Mouse (Mus musculus) heart, adult 11 months (tissue): ENCODE measurements around the gene Ankrd34a.

Source experiments
- DNase-seq: peaks from one replicate; pipeline ENCODE4 v3.0.0; 2022

Ankrd34a gene

GRCm38 (mm10) chr3:96596228-96596707, at the start of gene Ankrd34a:
TSS of gene Ankrd34a (plus strand) at chr3:96596636.
- peak; percentile 97 for DNase-seq

GRCm38 (mm10) chr3:96546880-96547279, 49.6 kb upstream of the Ankrd34a start:
- no peak for DNase-seq

- DNase-seq = peak; percentile 91
Measured at GRCm38 (mm10) chr3:96547389-96547960, 49.0 kb upstream of the Ankrd34a start.

DNA sequence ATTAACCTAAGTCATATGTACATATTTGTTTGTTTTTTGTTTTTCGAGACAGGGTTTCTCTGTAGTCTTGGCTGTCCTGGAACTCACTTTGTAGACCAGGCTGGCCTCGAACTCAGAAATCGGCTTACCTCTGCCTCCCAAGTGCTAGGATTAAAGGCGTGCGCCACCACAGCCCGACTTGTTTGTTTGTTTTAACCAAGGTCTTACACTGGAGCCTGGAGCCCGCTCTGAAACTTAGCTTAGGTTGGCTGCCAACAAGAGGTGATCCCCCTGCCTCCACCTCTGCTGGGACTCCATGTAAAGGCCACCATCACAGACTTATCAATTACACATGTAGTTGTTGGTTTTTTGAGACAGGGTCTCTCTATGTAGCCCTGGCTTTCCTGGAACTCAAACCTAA, 47.6 kb upstream of the Ankrd34a start:
- DNase-seq = peak; percentile 91

DNA sequence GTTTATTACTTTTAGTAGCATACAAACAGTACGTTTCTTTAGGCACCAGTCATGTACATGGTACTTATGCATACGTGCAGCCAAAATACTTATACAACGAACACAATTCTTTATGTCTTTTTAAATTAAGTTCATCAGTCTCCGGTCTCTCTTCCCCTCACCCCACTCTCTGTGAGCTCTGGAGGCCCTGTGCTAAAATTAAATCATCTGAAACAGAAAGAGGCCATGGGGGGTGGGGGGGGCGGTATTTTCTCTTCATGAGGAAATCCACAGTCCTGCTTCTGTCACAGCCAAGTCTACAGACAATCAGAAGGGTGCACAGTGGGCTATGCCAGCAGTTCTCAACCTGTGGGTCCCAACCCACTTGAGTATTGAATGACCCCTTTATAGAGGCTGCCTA, 47.1 kb upstream of the Ankrd34a start:
- DNase-seq = no peak

- peak; percentile 95 for DNase-seq
Measured at GRCm38 (mm10) chr3:96551203-96551602, 45.2 kb upstream of the Ankrd34a start.

- peak; percentile 95 for DNase-seq
Measured at GRCm38 (mm10) chr3:96551890-96552289, 44.5 kb upstream of the Ankrd34a start.

GRCm38 (mm10) chr3:96553601-96554000, 42.8 kb upstream of the Ankrd34a start:
- peak; percentile 94 for DNase-seq

DNA sequence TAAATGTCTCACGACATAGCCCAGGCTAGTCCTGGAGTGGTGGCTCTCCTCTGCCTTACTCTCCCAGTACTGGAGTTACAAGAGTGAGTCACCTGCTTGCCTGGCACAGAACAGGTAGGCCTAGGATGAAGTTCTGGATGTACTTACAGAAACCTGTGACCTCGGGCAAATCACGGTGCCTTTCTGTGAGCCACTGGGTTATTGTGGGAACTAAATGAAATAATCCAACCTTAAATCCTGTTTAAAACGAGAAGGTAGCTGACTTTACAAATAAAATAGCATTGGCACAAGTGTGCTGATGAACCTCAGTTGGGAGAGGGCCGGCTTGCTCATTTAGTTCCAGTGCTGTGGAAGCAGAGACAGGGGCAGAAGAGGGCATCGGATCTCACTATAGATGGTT, 42.2 kb upstream of the Ankrd34a start:
- peak; percentile 92 for DNase-seq

GRCm38 (mm10) chr3:96555041-96555596, 41.3 kb upstream of the Ankrd34a start:
- DNase-seq = peak; percentile 99

DNA sequence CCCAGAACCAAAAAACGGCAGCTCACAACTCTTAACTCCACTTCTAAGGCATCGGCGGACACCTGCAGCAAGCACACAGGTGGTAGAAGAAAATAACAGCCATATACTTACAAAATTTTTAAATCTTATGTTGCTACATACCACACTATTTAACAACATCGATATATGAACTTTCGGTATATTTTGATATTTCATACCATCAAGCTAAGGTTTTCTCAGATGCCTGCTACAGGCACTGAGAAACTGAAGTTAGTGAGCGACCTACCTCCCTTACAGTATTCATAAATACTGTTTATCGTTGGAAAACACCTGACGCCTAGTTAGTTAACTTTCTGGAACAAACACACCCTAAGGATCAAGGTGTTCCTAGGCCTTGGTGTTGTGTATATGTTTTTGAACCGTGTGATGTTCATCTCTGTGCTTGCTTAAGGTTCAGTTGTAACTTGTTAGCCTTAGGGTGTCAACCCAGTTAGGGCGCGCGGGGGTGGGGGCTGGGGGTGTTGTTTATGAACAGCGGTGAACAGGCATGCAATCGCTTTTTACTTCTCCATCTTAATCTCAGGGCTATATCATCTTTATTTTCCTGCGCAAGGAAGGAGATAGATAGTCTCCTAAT, 40.3 kb upstream of the Ankrd34a start:
- DNase-seq = peak; percentile 80

DNA sequence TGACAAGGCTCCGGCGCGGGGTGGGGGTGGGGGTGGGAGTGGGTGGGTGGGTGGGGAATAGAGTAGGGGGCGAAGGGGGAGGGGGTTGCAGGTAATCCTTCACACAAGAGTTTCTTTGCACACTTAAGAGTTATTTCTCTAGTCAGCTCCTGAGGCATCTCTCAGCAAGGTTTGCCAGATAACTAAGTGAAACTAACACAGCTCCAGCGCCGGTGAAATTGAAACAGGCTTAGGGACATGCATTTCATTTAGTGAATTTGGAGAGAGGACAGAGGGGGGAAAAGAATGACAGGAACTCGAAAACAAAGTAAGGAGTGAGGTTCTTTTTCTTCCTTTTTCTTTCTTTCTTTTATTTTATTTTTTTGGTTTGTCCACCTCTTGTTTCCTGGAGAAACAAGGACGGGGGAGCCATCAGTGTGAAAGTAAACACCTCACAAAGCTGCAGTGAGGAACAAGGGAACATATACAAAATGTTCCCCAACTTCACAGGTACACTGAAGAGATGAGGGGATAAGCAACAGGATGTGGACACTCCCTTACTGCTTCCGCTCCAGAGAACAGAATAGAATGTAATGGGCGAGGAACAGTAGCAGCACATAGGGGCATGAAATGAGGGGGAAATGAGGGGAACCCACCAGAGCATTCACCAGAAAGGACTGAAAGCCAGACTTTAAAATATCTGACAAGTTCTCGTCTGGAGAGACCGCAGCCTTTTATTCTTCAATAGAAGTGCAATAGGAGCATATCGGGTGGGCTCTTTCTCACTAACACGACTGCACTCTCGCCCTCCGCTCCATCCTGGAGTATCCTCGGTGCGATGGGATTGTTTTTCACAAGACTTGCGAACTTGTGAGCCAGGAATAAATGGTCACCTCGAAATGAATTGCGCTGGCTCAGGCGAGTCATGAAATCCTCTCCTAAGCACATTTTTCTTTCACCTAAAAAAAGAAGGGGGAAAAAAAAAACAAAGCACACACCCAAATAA, 39.5 kb upstream of the Ankrd34a start:
- DNase-seq = peak; percentile 96

GRCm38 (mm10) chr3:96557694-96558093, 38.7 kb upstream of the Ankrd34a start, which contains the start of gene Txnip:
TSS of gene Txnip (plus strand) at chr3:96557957.
- peak; percentile 100 for DNase-seq

DNA sequence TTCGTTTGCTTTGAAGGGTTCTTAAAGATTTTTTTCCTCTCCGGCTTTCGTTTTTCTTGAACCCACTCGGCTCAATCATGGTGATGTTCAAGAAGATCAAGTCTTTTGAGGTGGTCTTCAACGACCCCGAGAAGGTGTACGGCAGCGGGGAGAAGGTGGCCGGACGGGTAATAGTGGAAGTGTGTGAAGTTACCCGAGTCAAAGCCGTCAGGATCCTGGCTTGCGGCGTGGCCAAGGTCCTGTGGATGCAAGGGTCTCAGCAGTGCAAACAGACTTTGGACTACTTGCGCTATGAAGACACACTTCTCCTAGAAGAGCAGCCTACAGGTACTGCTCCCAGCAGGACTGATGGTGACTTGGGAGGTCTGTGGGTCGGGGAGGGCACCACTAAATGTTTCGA, 38.3 kb upstream of the Ankrd34a start:
- peak; percentile 96 for DNase-seq

DNA sequence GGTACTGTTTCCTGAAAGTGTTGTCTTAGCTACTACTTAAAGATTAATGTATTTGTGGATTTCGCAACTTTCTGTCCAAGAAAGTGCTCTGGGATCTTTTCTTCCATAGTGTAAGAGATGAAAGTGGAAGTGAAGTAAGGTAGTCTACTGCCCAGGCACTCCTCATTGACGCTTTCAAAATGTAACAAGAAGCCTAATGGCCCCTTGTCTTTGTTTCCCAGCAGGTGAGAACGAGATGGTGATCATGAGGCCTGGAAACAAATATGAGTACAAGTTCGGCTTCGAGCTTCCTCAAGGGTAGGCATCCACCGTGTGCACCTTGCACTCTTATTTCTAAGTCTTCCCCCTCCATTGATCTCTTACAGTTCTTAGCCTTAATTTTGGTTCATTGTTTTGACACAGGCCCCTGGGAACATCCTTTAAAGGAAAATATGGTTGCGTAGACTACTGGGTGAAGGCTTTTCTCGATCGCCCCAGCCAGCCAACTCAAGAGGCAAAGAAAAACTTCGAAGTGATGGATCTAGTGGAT, 37.7 kb upstream of the Ankrd34a start:
- peak; percentile 84 for DNase-seq

GRCm38 (mm10) chr3:96559398-96559910, 37.0 kb upstream of the Ankrd34a start:
- peak; percentile 95 for DNase-seq

DNA sequence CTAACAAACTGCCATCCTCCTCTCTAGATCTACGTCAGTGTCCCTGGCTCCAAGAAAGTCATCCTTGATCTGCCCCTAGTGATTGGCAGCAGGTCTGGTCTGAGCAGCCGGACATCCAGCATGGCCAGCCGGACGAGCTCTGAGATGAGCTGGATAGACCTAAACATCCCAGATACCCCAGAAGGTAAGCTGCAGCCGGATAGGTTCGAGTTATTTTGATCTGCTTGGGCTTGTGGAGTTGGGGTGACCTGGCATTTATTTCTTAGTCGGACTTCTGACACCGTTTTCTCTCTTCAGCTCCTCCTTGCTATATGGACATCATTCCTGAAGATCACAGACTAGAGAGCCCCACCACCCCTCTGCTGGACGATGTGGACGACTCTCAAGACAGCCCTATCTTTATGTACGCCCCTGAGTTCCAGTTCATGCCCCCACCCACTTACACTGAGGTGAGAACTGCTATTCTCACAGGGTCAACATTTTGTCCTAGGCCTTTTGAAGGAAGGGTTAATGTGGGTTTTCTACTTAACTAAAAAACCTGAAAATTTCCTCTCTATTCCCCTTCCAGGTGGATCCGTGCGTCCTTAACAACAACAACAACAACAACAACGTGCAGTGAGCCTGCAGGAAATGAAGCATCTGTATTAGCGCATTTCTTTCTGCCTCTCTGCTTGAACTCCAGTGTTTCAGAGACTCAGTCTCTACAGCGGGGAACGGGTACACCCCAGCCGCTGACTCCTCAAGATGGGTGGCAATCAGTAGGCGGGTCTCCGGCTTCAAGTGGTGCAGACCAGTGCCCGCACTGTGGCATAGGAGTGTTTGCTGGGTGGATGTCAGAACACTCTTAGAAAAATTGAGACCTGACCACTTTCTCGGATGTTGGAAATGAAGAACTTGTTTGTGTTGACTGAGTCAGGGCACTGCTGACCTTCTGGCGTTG, 36.3 kb upstream of the Ankrd34a start:
- DNase-seq = peak; percentile 96

DNA sequence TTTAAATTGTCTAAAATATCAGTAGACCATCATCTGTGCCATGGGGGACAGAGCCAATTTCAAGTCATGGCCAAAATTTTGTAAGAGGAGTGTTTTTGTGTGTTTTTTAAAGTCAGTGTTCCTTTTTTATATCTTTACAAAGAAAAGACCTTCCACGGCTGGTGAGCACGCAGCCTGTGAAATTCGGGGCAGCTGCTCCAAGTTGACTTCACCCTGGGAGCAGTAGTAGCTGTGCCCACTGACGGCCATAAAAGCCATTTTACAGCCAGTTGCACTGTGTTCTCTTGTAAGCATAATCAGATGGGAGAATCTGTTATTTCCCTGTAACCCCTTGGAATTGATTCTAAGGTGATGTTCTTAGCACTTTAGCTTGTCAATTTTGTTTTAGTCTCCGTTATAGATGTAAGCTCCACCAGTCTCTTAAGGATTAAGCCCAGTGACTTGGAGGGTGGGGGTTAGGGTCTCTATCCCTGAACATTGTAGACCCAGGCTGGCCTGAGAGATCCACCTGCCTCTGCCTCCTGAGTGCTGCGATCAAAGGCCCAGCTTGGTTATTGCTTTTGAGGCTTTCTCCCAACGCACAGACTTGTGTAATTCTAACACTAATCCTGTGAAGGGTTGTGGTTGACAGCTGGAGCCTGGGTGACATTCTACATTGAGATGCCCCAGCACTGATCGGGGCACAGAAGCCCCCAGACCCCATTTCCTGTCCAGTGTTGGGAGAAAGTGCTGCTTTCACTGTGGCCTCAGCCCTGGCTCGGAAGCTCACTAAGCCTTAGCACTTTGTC, 35.4 kb upstream of the Ankrd34a start:
- peak; percentile 90 for DNase-seq

- peak; percentile 97 for DNase-seq
Measured at GRCm38 (mm10) chr3:96561946-96562681, 34.3 kb upstream of the Ankrd34a start.

DNA sequence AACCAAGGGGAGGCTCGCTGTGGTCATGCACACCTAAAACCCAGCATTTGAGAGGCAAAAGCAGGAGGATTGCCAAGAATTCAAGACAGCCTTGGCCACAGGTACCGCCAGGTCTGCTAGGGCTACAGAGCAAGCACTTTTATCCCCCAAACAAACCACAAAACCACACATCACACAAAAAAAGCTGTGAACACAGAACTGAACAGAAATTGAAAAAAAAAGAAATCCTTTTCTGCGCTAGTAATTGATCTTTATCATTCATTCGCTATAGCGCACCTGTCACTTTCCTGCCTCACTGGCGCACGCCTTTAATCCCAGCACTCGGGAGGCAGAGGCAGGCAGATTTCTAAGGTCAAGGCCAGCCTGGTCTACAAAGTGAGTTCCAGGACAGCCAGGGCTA, 33.2 kb upstream of the Ankrd34a start:
- DNase-seq = peak; percentile 91
